Mouse (Mus musculus): ENCODE data around the gene Tmem242.

The Tmem242 gene

DNA sequence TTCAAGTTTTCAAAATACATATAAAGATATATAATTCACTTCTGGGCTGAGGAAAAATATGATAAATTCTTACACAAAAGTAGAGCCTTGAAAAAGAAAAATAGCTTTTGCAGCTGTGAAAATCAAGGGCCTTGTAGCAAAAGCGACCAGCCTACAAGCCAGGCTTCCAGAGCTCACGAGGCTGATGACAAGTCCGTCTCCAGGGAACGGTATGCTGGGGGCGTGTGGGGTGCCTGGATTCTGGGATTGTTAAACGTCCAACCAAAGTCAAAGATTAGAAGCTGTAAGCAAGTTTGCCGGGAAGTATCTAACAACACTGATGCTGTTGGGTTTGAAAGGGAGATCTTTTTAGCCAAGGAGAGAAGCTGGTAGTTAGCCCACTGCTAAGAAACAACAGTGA lies 68.5 kb downstream of the Tmem242 start:
- DNase-seq: no peak

DNA sequence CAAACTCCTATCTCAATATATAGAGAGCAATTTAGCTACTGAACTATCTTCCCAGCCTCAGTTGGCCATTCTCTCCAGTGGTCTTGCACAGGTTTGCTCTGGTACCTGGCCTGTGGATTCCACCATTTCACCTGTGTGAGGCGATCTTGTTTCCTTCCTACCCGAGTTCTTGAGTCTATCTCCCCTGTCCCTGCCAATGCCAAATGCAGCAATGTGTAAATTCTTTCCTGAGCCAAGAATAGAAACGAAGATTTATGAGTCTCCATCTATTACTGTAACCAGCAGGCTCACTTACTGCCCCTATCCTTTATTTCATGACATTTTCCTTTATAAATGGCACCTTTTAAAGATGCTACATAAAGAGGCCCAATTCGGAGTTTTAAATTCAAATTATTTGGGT lies 69.0 kb downstream of the Tmem242 start:
- DNase-seq: no peak

DNA sequence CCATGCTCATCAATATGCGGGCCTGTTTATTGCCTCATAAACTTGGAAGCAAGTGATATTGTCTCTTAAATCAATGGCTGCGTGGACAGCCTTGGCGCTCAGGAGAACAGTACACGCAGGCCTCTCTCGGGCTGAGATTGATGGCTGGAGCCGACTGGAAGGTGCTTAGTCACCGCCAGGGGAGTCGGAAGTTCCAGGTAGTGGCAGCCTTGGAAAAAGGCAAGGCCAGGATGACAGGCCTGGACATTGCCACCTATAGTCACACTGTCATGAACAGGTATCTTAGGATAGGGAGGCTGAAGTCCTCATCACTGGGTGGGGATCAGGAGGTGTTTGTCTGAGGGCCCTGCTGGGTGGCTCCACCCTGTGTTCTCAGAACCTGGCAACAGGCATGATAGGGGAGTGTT lies 74.1 kb downstream of the Tmem242 start:
- DNase-seq: no peak

Measured in lung, postnatal 36 days (tissue).